Mouse (Mus musculus) cerebellum, adult 2 months (tissue): ENCODE data around the gene Acmsd.

Experiments used
- CTCF ChIP-seq: fragments of 200-500 bp; IDR thresholded peaks from 2 replicates; pipeline ENCODE4 v1.5.1; 2011; ENCODE audit warnings: low read depth, mild to moderate bottlenecking, control low read depth, low read length, moderate library complexity, borderline replicate concordance; ENCODE audit not compliant: insufficient read depth
- POLR2A ChIP-seq: fragments of 200-500 bp; IDR thresholded peaks from 2 replicates; pipeline ENCODE4 v1.6.1; 2011; ENCODE audit warnings: low read length, control low read depth, borderline replicate concordance; ENCODE audit not compliant: insufficient read depth

DNA sequence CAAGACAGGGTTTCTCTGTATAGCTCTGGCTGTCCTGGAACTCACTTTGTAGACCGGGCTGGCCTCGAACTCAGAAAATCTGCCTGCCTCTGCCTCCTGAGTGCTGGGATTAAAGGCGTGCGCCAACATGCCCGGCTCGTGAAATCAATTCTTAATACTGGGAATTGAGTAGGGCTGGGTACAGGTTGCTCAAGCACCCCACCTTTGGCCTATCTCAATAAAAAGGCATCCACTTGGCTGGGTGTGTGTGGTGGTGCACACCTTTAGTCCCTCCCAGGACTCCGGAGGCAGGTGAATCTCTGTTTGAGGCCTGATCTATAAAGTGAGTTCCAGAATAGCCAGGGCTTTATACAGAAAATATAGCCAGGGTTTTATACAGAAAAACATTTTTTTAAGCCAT, 79.5 kb downstream of the Acmsd start:
- TF ChIP-seq POLR2A = no peak
- TF ChIP-seq CTCF = no peak
